Mouse (Mus musculus): ENCODE data around the gene Olfr986. TPM values are rescaled to one million over a fixed set of nuclear protein-coding genes. Genes with fewer than 3 reads are reported as not detected.

Olfr986 gene
- polyA plus RNA-seq, 1 experiment from 2014 or later = not detected

GRCm38 (mm10) chr9:40192098-40193038 lies 11.6 kb downstream of the Olfr986 start, which contains the start of gene Zfp202:
Gene Zfp202 (plus strand): TSS chr9:40192316.
- ATAC-seq = peak; percentile 99
- WGBS = under 1% methylated on average over 56 of the region's 63 CpGs

DNA sequence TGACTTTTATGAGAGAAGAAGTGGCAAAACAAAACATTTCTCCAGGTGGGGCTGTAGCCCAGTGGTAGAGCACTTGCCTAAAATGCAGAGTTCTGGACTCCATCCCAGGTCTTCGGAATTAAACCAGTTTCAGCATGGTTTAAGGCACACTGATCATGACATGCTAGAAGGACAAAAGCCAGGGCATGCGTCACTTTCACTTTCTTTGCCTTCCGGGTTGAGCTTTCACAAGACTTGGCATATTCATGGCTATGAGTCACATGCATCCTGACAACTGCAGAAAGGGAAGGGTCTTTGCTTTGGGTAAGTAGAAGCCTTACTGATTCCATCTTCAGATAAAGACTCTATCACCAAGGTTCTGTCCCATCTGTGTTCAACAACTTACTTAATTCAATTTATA lies 15.3 kb downstream of the Olfr986 start:
- Histone ChIP-seq H3K4me3 (ENCODE audit: low read depth, low read length) (no peak overlapping the region), H3K4me2 (ENCODE audit: low read length) (no peak overlapping the region), H3K4me1 (ENCODE audit: control insufficient read depth, insufficient read depth, low read length) (peaks cover 13% of the 10 kb centered on the region), H3K9ac (ENCODE audit: low read depth, low read length) (no peak overlapping the region), H3K36me3 (ENCODE audit: control insufficient read depth, insufficient read depth, low read length) (no peaks in the 10 kb centered on the region), H3K9me3 (replicated peaks; ENCODE audit: control insufficient read depth, low read length, poor library complexity, severe bottlenecking) (no peaks in the 10 kb centered on the region), H3K27me3 (ENCODE audit: control insufficient read depth, insufficient read depth, low read depth, low read length) (no peaks in the 10 kb centered on the region), H3K27ac (ENCODE audit: low read length) (no peak overlapping the region)
- 96% methylated on average over 3 of the region's 3 CpGs for WGBS
- no peak for ATAC-seq

More at GRCm38 (mm10) chr9:40192098-40193038, 11.6 kb downstream of the Olfr986 start, which contains the start of gene Zfp202:
- peak within 1 kb of the TSS; percentile 66 for H3K4me2 ChIP-seq (ENCODE audit: low read length)
- H3K4me3 ChIP-seq (ENCODE audit: low read depth, low read length) = peak within 1 kb of the TSS; percentile 78
- H3K27ac ChIP-seq (ENCODE audit: low read length) = peak within 1 kb of the TSS; percentile 78
- H3K4me1 ChIP-seq (ENCODE audit: control insufficient read depth, insufficient read depth, low read length) = peaks cover 13% of the 10 kb centered on the region
- no peaks in the 10 kb centered on the region for H3K36me3 ChIP-seq (ENCODE audit: control insufficient read depth, insufficient read depth, low read length)
- peak within 1 kb of the TSS; percentile 88 for H3K9ac ChIP-seq (ENCODE audit: low read depth, low read length)
- no peaks in the 10 kb centered on the region for H3K27me3 ChIP-seq (ENCODE audit: control insufficient read depth, insufficient read depth, low read depth, low read length)
- no peaks in the 10 kb centered on the region for H3K9me3 ChIP-seq (replicated peaks; ENCODE audit: control insufficient read depth, low read length, poor library complexity, severe bottlenecking)

DNA sequence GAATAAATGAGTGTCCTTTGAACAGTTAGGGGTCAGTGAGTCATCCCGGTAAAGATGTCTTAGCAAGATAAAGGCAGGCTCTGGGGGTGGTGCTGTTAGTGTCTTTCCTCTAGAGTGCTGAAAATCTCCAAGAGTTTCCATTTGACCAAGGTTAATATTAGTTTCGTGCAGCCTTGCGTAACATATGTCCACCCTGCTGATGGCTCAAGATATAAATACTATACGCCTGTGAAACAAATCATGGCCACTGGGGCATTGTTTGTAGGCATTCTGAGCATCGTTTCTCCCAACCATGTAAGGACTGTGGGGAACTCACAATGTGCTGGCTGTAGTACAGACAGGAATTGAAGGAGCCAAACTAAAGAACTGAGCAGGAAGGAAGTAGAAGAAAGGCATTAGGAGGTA lies 25.8 kb downstream of the Olfr986 start:
- no peak for ATAC-seq
- 82% methylated on average over 5 of the region's 5 CpGs for WGBS
- no peak overlapping the region for H3K27ac ChIP-seq (ENCODE audit: low read length)
- H3K27me3 ChIP-seq (ENCODE audit: control insufficient read depth, insufficient read depth, low read depth, low read length) = no peaks in the 10 kb centered on the region
- no peaks in the 10 kb centered on the region for H3K4me1 ChIP-seq (ENCODE audit: control insufficient read depth, insufficient read depth, low read length)
- H3K4me3 ChIP-seq (ENCODE audit: low read depth, low read length) = no peak overlapping the region
- H3K9ac ChIP-seq (ENCODE audit: low read depth, low read length) = no peak overlapping the region
- H3K36me3 ChIP-seq (ENCODE audit: control insufficient read depth, insufficient read depth, low read length) = peaks cover 42% of the 10 kb centered on the region
- H3K9me3 ChIP-seq (replicated peaks; ENCODE audit: control insufficient read depth, low read length, poor library complexity, severe bottlenecking) = no peaks in the 10 kb centered on the region
- no peak overlapping the region for H3K4me2 ChIP-seq (ENCODE audit: low read length)

- Histone ChIP-seq H3K27me3 (ENCODE audit: control insufficient read depth, insufficient read depth, low read depth, low read length) (no peaks in the 10 kb centered on the region), H3K4me2 (ENCODE audit: low read length) (no peak overlapping the region), H3K36me3 (ENCODE audit: control insufficient read depth, insufficient read depth, low read length) (peaks cover 55% of the 10 kb centered on the region), H3K9me3 (replicated peaks; ENCODE audit: control insufficient read depth, low read length, poor library complexity, severe bottlenecking) (no peaks in the 10 kb centered on the region), H3K27ac (ENCODE audit: low read length) (no peak overlapping the region), H3K4me1 (ENCODE audit: control insufficient read depth, insufficient read depth, low read length) (no peaks in the 10 kb centered on the region), H3K4me3 (ENCODE audit: low read depth, low read length) (no peak overlapping the region), H3K9ac (ENCODE audit: low read depth, low read length) (no peak overlapping the region)
- no peak for ATAC-seq
- 95% methylated on average over 2 of the region's 2 CpGs for WGBS
These were observed 30.0 kb downstream of the Olfr986 start for GRCm38 (mm10) chr9:40210744-40211143.

- ATAC-seq = no peak
- H3K9ac ChIP-seq (ENCODE audit: low read depth, low read length) = no peak overlapping the region
- 95% methylated on average over 5 of the region's 5 CpGs for WGBS
- no peak overlapping the region for H3K4me3 ChIP-seq (ENCODE audit: low read depth, low read length)
- H3K27me3 ChIP-seq (ENCODE audit: control insufficient read depth, insufficient read depth, low read depth, low read length) = no peaks in the 10 kb centered on the region
- H3K9me3 ChIP-seq (replicated peaks; ENCODE audit: control insufficient read depth, low read length, poor library complexity, severe bottlenecking) = no peaks in the 10 kb centered on the region
- H3K27ac ChIP-seq (ENCODE audit: low read length) = no peak overlapping the region
- no peaks in the 10 kb centered on the region for H3K4me1 ChIP-seq (ENCODE audit: control insufficient read depth, insufficient read depth, low read length)
- H3K4me2 ChIP-seq (ENCODE audit: low read length) = no peak overlapping the region
- H3K36me3 ChIP-seq (ENCODE audit: control insufficient read depth, insufficient read depth, low read length) = peaks cover 39% of the 10 kb centered on the region
These were observed 33.3 kb downstream of the Olfr986 start for GRCm38 (mm10) chr9:40214058-40214457.

GRCm38 (mm10) chr9:40216651-40217050 lies 35.9 kb downstream of the Olfr986 start:
- Histone ChIP-seq H3K9me3 (replicated peaks; ENCODE audit: control insufficient read depth, low read length, poor library complexity, severe bottlenecking) (no peaks in the 10 kb centered on the region), H3K36me3 (ENCODE audit: control insufficient read depth, insufficient read depth, low read length) (peaks cover 14% of the 10 kb centered on the region), H3K9ac (ENCODE audit: low read depth, low read length) (no peak overlapping the region), H3K27me3 (ENCODE audit: control insufficient read depth, insufficient read depth, low read depth, low read length) (no peaks in the 10 kb centered on the region), H3K27ac (ENCODE audit: low read length) (no peak overlapping the region), H3K4me1 (ENCODE audit: control insufficient read depth, insufficient read depth, low read length) (no peaks in the 10 kb centered on the region), H3K4me2 (ENCODE audit: low read length) (no peak overlapping the region), H3K4me3 (ENCODE audit: low read depth, low read length) (no peak overlapping the region)
- no peak for ATAC-seq
- WGBS = 82% methylated on average over 4 of the region's 4 CpGs

GRCm38 (mm10) chr9:40224289-40224688 lies 43.6 kb downstream of the Olfr986 start:
- H3K4me1 ChIP-seq (ENCODE audit: control insufficient read depth, insufficient read depth, low read length) = no peaks in the 10 kb centered on the region
- no peaks in the 10 kb centered on the region for H3K36me3 ChIP-seq (ENCODE audit: control insufficient read depth, insufficient read depth, low read length)
- H3K4me3 ChIP-seq (ENCODE audit: low read depth, low read length) = no peak overlapping the region
- ATAC-seq = no peak
- H3K27me3 ChIP-seq (ENCODE audit: control insufficient read depth, insufficient read depth, low read depth, low read length) = no peaks in the 10 kb centered on the region
- no peaks in the 10 kb centered on the region for H3K9me3 ChIP-seq (replicated peaks; ENCODE audit: control insufficient read depth, low read length, poor library complexity, severe bottlenecking)
- H3K4me2 ChIP-seq (ENCODE audit: low read length) = no peak overlapping the region
- no peak overlapping the region for H3K9ac ChIP-seq (ENCODE audit: low read depth, low read length)
- WGBS = 69% methylated on average over 4 of the region's 4 CpGs
- H3K27ac ChIP-seq (ENCODE audit: low read length) = no peak overlapping the region

- Histone ChIP-seq H3K9ac (ENCODE audit: low read depth, low read length) (no peak overlapping the region), H3K27ac (ENCODE audit: low read length) (no peak overlapping the region), H3K36me3 (ENCODE audit: control insufficient read depth, insufficient read depth, low read length) (no peaks in the 10 kb centered on the region), H3K9me3 (replicated peaks; ENCODE audit: control insufficient read depth, low read length, poor library complexity, severe bottlenecking) (no peaks in the 10 kb centered on the region; the same call in 1 of the 2 replicates), H3K27me3 (ENCODE audit: control insufficient read depth, insufficient read depth, low read depth, low read length) (no peaks in the 10 kb centered on the region), H3K4me1 (ENCODE audit: control insufficient read depth, insufficient read depth, low read length) (no peaks in the 10 kb centered on the region), H3K4me2 (ENCODE audit: low read length) (no peak overlapping the region), H3K4me3 (ENCODE audit: low read depth, low read length) (no peak overlapping the region)
- WGBS = 63% methylated on average over 10 of the region's 10 CpGs
- peak; percentile 90 for ATAC-seq
These were observed 47.4 kb downstream of the Olfr986 start for GRCm38 (mm10) chr9:40227874-40228789.
